Mouse (Mus musculus): ENCODE data around the gene E030018B13Rik. TPM values are rescaled to one million over a fixed set of nuclear protein-coding genes. Genes with fewer than 3 reads are reported as not detected.

E030018B13Rik gene
- polyA plus RNA-seq, 1 experiment from 2014 or later = 0.14 TPM

DNA sequence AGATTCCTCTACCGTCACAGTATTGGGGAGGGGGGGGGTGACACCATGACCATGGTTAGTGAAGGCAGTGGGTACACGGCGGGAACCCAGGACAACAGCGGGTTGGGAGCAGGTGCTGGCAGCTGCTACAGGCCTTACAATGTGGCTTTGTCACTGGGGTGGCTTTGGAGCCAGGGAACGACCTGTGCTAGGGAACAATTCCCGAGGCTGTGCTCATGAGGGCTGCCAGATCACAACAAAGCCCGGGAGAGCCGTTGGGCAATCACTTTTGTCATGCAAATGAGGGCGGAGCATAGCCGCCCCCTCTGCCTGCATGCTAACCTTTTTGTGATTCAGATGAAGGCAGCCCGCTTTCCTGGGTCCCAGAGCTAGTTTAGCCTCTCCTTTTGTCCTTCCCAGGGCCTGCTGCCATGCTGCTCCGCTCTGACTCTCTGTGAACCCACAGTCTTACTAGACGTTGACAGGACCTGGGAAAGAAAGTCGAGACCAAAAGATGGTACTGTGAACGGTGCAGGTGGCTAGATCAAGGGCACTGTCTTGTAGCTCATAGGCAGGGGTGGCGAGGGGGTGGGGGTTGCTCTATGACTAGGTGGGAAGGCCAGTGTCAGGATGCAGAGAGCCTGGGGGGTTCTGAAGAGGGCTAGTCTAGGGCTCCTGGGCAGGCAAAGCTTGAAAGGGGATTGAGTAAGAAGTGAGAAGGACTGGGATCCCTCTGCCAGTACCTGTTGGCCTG, 40.5 kb downstream of the E030018B13Rik start:
- Histone ChIP-seq H3K4me3 (ENCODE audit: low read depth, low read length) (no peak overlapping the region), H3K9me3 (ENCODE audit: low read length) (no peaks in the 10 kb centered on the region), H3K27ac (ENCODE audit: low read depth) (peak overlapping the region; percentile 52; the same call in 1 of the 2 replicates), H3K27me3 (ENCODE audit: insufficient read depth, low read length) (no peaks in the 10 kb centered on the region), H3K4me2 (ENCODE audit: low read depth, low read length) (no peak overlapping the region), H3K4me1 (ENCODE audit: insufficient read depth) (peaks cover 35% of the 10 kb centered on the region), H3K9ac (replicated peaks) (no peak overlapping the region), H3K36me3 (replicated peaks; ENCODE audit: insufficient read depth, low read length) (no peaks in the 10 kb centered on the region)
- no peak for ATAC-seq
- no peak for DNase-seq
- no peak for TF ChIP-seq CTCF (IDR thresholded peaks at IDR 0.05; ENCODE audit: low read depth)
- no peak for TF ChIP-seq EP300 (IDR thresholded peaks at IDR 0.05; ENCODE audit: low read depth)
- WGBS (ENCODE audit: insufficient replicate concordance) = 52% methylated on average over 16 of the region's 16 CpGs

DNA sequence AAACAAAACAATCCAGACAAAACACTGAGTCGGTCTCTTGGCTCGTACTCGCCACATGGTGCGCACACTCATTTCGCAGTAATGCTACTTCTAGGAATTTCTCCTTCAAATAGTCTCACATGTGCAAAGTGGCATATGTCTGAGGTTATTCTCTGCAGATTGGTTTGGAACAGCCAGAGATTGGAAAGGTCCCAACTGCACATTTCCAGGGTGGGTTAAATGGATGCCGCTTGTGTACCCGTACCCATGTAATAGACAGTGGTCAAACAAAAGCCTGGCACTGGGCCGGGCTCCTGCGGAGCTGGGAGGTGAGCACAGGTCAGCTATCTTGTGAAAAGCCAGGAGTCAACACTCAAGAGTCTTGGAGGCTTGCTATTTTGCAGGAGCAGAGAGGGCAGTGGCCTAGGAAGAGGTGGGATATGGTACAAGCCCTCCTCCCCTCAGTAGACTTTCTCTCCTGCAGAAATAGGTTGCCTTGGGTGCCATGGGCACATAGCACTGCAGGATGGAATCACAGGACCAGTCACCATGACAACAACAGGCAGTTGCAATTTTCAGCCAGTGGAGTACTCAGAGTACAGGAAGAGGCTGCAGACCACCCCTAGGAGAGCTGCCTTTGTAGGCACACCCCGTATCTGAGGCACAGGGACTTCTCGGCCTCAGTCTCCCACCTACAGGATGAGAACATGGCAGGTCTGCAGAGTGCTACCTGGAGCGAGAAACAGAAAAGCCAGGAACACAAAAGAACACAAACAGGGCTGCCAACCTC, 41.4 kb downstream of the E030018B13Rik start:
- WGBS (ENCODE audit: insufficient replicate concordance) = 87% methylated on average over 12 of the region's 12 CpGs
- TF ChIP-seq EP300 (IDR thresholded peaks at IDR 0.05; ENCODE audit: low read depth) (no peak), CTCF (IDR thresholded peaks at IDR 0.05; ENCODE audit: low read depth) (no peak)

DNA sequence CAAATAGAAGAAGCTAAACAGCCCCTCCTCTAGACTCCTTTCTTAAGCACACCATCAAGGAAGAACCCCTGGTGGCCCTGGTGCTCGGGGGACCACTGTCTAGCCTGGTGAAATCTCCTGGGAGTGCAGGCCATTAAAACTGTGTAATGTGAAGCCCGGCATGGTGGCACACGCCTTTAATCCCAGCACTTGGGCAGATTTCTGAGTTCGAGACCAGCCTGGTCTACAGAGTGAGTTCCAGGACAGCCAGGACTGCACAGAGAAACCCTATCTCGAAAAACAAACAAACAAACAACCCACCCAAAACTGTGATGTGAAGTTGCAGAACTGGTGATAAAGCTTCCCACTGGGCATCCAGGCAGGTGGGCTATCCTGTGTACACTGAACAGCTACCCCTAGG, 47.0 kb downstream of the E030018B13Rik start:
- peaks cover 15% of the 10 kb centered on the region for H3K4me1 ChIP-seq (ENCODE audit: insufficient read depth)
- no peak overlapping the region for H3K9ac ChIP-seq (replicated peaks)
- ATAC-seq (no peak), DNase-seq (no peak)
- no peak overlapping the region for H3K4me3 ChIP-seq (ENCODE audit: low read depth, low read length)
- H3K27ac ChIP-seq (ENCODE audit: low read depth) = no peak overlapping the region
- H3K36me3 ChIP-seq (replicated peaks; ENCODE audit: insufficient read depth, low read length) = no peaks in the 10 kb centered on the region
- no peak for TF ChIP-seq EP300 (IDR thresholded peaks at IDR 0.05; ENCODE audit: low read depth)
- no peak for TF ChIP-seq CTCF (IDR thresholded peaks at IDR 0.05; ENCODE audit: low read depth)
- no peaks in the 10 kb centered on the region for H3K9me3 ChIP-seq (ENCODE audit: low read length)
- no peaks in the 10 kb centered on the region for H3K27me3 ChIP-seq (ENCODE audit: insufficient read depth, low read length)
- no peak overlapping the region for H3K4me2 ChIP-seq (ENCODE audit: low read depth, low read length)
- 68% methylated on average over 5 of the region's 5 CpGs for WGBS (ENCODE audit: insufficient replicate concordance)

More for the DNA sequence above, 41.4 kb downstream of the E030018B13Rik start:
- Histone ChIP-seq H3K9me3 (ENCODE audit: low read length) (no peaks in the 10 kb centered on the region), H3K36me3 (replicated peaks; ENCODE audit: insufficient read depth, low read length) (no peaks in the 10 kb centered on the region), H3K27me3 (ENCODE audit: insufficient read depth, low read length) (no peaks in the 10 kb centered on the region), H3K27ac (ENCODE audit: low read depth) (no peak overlapping the region), H3K4me2 (ENCODE audit: low read depth, low read length) (no peak overlapping the region), H3K4me1 (ENCODE audit: insufficient read depth) (peaks cover 25% of the 10 kb centered on the region), H3K9ac (replicated peaks) (no peak overlapping the region), H3K4me3 (ENCODE audit: low read depth, low read length) (no peak overlapping the region)
- ATAC-seq (no peak), DNase-seq (no peak)

DNA sequence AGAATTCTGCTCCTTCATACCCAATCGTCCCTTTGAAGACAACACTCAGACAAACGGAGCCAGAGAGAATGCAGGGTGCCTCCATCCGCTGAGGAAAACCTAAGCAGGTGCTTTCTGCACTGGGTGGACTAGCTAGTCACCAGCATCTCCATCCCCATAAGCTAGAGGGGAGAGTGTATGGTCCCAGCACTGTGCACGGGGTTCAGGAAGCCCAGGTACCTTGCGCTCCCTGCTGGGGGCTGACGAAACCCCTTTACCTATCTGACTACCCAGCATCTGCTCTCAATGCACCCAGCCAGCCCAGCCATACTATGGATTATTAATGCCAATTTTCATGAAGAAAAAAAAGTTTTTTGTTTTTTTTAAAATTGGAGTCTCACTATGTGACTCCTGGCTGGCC, 47.5 kb downstream of the E030018B13Rik start:
- no peak overlapping the region for H3K4me3 ChIP-seq (ENCODE audit: low read depth, low read length)
- WGBS (ENCODE audit: insufficient replicate concordance) = 74% methylated on average over 6 of the region's 6 CpGs
- H3K9ac ChIP-seq (replicated peaks) = no peak overlapping the region
- no peak for TF ChIP-seq EP300 (IDR thresholded peaks at IDR 0.05; ENCODE audit: low read depth)
- TF ChIP-seq CTCF (IDR thresholded peaks at IDR 0.05; ENCODE audit: low read depth) = peak; percentile 23; the same call in 1 of the 2 replicates
- ATAC-seq = no peak
- H3K36me3 ChIP-seq (replicated peaks; ENCODE audit: insufficient read depth, low read length) = no peaks in the 10 kb centered on the region
- H3K9me3 ChIP-seq (ENCODE audit: low read length) = no peaks in the 10 kb centered on the region
- peaks cover 15% of the 10 kb centered on the region for H3K4me1 ChIP-seq (ENCODE audit: insufficient read depth)
- no peaks in the 10 kb centered on the region for H3K27me3 ChIP-seq (ENCODE audit: insufficient read depth, low read length)
- DNase-seq = no peak
- H3K4me2 ChIP-seq (ENCODE audit: low read depth, low read length) = no peak overlapping the region
- H3K27ac ChIP-seq (ENCODE audit: low read depth) = no peak overlapping the region

DNA sequence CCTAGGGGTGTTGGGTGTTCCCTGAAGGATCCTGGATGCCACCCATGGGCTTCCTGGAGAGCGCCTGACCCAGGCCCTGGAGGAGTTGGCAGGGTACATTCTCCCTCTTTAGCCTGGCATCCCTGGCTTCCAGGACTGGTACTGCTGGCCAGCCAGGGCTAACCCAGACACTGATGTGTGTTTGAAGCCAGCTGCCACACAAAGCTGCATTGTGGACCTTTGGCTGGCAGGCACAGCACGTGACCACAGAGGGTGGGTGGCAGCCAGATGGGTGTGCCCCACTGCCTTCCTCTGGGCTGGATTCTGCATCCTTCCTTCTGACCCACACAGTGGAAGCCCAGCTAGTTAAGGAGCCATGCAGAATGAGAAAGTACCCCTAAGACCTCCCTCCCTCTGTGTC, 48.5 kb downstream of the E030018B13Rik start:
- H3K4me1 ChIP-seq (ENCODE audit: insufficient read depth) = peaks cover 15% of the 10 kb centered on the region
- no peak overlapping the region for H3K4me3 ChIP-seq (ENCODE audit: low read depth, low read length)
- 57% methylated on average over 2 of the region's 2 CpGs for WGBS (ENCODE audit: insufficient replicate concordance)
- no peaks in the 10 kb centered on the region for H3K36me3 ChIP-seq (replicated peaks; ENCODE audit: insufficient read depth, low read length)
- H3K4me2 ChIP-seq (ENCODE audit: low read depth, low read length) = no peak overlapping the region
- no peaks in the 10 kb centered on the region for H3K27me3 ChIP-seq (ENCODE audit: insufficient read depth, low read length)
- H3K27ac ChIP-seq (ENCODE audit: low read depth) = no peak overlapping the region
- TF ChIP-seq EP300 (IDR thresholded peaks at IDR 0.05; ENCODE audit: low read depth) (no peak), CTCF (IDR thresholded peaks at IDR 0.05; ENCODE audit: low read depth) (0 out of 2 replicates have a peak, but pooled peaks have one; percentile 14)
- DNase-seq (no peak), ATAC-seq (0 out of 2 replicates have a peak, but pooled peaks have one; percentile 29)
- H3K9ac ChIP-seq (replicated peaks) = no peak overlapping the region
- no peaks in the 10 kb centered on the region for H3K9me3 ChIP-seq (ENCODE audit: low read length)

DNA sequence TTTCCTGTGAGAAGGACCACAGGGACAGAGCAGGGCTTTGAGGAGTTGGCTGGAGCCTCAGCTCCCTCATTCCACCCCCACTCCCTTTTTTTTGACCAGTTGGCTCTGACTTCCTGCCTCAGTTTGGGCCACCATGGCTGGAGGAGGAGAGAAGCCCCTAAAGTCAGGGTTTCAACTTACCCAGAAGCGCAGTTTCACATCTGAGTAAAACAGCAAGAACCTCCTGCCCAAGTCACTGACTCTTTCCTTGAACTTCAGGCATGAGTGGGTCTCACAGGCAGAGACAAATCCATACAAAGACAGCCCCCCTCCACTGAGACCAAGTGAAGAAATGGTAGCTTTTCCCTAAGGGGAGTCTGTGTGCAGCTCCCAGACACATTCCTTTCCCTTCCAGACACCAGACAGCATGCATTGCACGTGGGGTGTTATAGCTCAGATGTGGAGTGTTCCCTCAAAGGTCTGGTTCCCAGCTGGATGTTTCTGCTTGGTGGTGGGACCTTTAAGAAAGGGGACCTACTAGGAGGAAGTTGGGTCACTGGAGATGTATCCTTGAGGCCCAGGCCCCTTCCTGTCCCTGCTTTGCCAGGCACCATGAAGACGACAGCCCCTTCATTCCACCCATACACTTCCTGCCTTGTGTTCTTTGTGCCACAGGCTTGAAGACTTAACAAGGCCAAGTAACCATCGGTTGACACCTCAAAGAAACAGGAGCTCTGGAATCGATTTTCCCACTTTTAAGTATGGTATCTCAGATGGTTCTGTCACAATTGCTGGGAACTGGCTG, 49.2 kb downstream of the E030018B13Rik start:
- Histone ChIP-seq H3K4me1 (ENCODE audit: insufficient read depth) (peaks cover 15% of the 10 kb centered on the region), H3K27ac (ENCODE audit: low read depth) (no peak overlapping the region), H3K4me2 (ENCODE audit: low read depth, low read length) (no peak overlapping the region), H3K27me3 (ENCODE audit: insufficient read depth, low read length) (no peaks in the 10 kb centered on the region), H3K4me3 (ENCODE audit: low read depth, low read length) (no peak overlapping the region), H3K9ac (replicated peaks) (no peak overlapping the region), H3K36me3 (replicated peaks; ENCODE audit: insufficient read depth, low read length) (no peaks in the 10 kb centered on the region), H3K9me3 (ENCODE audit: low read length) (no peaks in the 10 kb centered on the region)
- WGBS (ENCODE audit: insufficient replicate concordance) = 52% methylated on average over 5 of the region's 5 CpGs
- TF ChIP-seq CTCF (IDR thresholded peaks at IDR 0.05; ENCODE audit: low read depth) (no peak), EP300 (IDR thresholded peaks at IDR 0.05; ENCODE audit: low read depth) (no peak)
- no peak for ATAC-seq
- no peak for DNase-seq

All from liver, postnatal 0 days (tissue).